Mouse (Mus musculus): ENCODE measurements around the gene Serpinb2.

The Serpinb2 gene

GRCm38 (mm10) chr1:107511252-107511651 is at the start of gene Serpinb2:
TSS of gene Serpinb2 (plus strand) at chr1:107511423.
- no peak for ATAC-seq (ENCODE audit: low TSS enrichment)

- no peak for ATAC-seq (ENCODE audit: low TSS enrichment)
Observed at GRCm38 (mm10) chr1:107479909-107480308, 31.3 kb upstream of the Serpinb2 start.

GRCm38 (mm10) chr1:107481452-107481851 is 29.8 kb upstream of the Serpinb2 start:
- peak; percentile 92 for ATAC-seq (ENCODE audit: low TSS enrichment)

- ATAC-seq (ENCODE audit: low TSS enrichment), result no peak
Observed at GRCm38 (mm10) chr1:107489577-107489976, 21.6 kb upstream of the Serpinb2 start.

GRCm38 (mm10) chr1:107496789-107497188 is 14.4 kb upstream of the Serpinb2 start:
- ATAC-seq (ENCODE audit: low TSS enrichment), result no peak

GRCm38 (mm10) chr1:107502025-107502424 is 9.2 kb upstream of the Serpinb2 start:
- ATAC-seq (ENCODE audit: low TSS enrichment), result no peak

GRCm38 (mm10) chr1:107503294-107503693 is 7.9 kb upstream of the Serpinb2 start:
- ATAC-seq (ENCODE audit: low TSS enrichment), result no peak

GRCm38 (mm10) chr1:107505898-107506562 is 5.2 kb upstream of the Serpinb2 start:
- peak; percentile 52 for ATAC-seq (ENCODE audit: low TSS enrichment)

GRCm38 (mm10) chr1:107512194-107513138 is 1.2 kb downstream of the Serpinb2 start:
- ATAC-seq (ENCODE audit: low TSS enrichment), result no peak

GRCm38 (mm10) chr1:107513530-107513929 is 2.3 kb downstream of the Serpinb2 start:
- no peak for ATAC-seq (ENCODE audit: low TSS enrichment)

- ATAC-seq (ENCODE audit: low TSS enrichment), result no peak
Observed at GRCm38 (mm10) chr1:107515839-107516498, 4.7 kb downstream of the Serpinb2 start.

- ATAC-seq (ENCODE audit: low TSS enrichment), result no peak
Observed at GRCm38 (mm10) chr1:107525592-107525991, 14.4 kb downstream of the Serpinb2 start.

- ATAC-seq (ENCODE audit: low TSS enrichment), result no peak
Observed at GRCm38 (mm10) chr1:107528325-107529078, 17.3 kb downstream of the Serpinb2 start.

- no peak for ATAC-seq (ENCODE audit: low TSS enrichment)
Observed at GRCm38 (mm10) chr1:107529365-107530052, 18.3 kb downstream of the Serpinb2 start.

GRCm38 (mm10) chr1:107533736-107534135 is 22.5 kb downstream of the Serpinb2 start:
- ATAC-seq (ENCODE audit: low TSS enrichment), result no peak

GRCm38 (mm10) chr1:107537435-107537834 is 26.2 kb downstream of the Serpinb2 start:
- ATAC-seq (ENCODE audit: low TSS enrichment), result no peak

GRCm38 (mm10) chr1:107559494-107559893 is 48.3 kb downstream of the Serpinb2 start:
- no peak for ATAC-seq (ENCODE audit: low TSS enrichment)

GRCm38 (mm10) chr1:107562110-107562509 is 50.9 kb downstream of the Serpinb2 start:
- ATAC-seq (ENCODE audit: low TSS enrichment), result peak; percentile 94

GRCm38 (mm10) chr1:107565644-107566043 is 54.4 kb downstream of the Serpinb2 start:
- peak; percentile 34; the same call in 1 of the 2 replicates for ATAC-seq (ENCODE audit: low TSS enrichment)

GRCm38 (mm10) chr1:107576094-107576493 is 64.9 kb downstream of the Serpinb2 start:
- no peak for ATAC-seq (ENCODE audit: low TSS enrichment)

- ATAC-seq (ENCODE audit: low TSS enrichment), result no peak
Observed at GRCm38 (mm10) chr1:107577514-107577913, 66.3 kb downstream of the Serpinb2 start.

Measured in frontal cortex, adult (tissue).